Mouse (Mus musculus): Measurements from ENCODE around the gene Ttyh3.

DNA sequence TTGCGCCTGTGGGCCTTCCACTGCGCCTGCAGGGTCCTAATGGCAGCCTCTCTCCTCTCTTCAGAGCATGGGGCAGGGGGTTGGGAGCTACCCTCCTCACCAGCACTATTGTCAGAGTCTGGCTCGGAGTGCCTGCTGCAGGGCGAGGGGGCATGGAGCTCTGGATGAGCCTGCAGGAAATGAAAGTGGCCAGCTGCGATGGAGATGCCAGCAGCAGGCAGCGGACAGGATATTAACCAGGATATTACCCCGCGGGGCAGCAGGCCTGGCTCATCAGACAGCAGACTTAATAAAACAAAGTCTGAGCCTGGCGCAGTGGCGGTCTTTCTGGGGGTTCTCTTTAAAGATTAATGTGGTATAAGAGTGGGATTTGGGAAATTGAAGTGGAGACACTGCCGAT lies 26.2 kb upstream of the Ttyh3 start:
- TF ChIP-seq MAFK (IDR thresholded peaks at IDR 0.05; ENCODE audit: insufficient read depth, low read depth, low read length) (no peak), ZC3H11A (IDR thresholded peaks at IDR 0.05; ENCODE audit: borderline replicate concordance, low read depth, low read length) (no peak)
